Mouse (Mus musculus) mesoderm, embryonic 11.5 days (tissue): ENCODE results near the gene Rasgef1b.

Experiments used
- DNase-seq: peaks from one replicate; pipeline ENCODE4 v3.0.0-alpha.2; 2012; ENCODE audit warnings: low read depth, low spot score

Rasgef1b gene

GRCm38 (mm10) chr5:99602244-99603023, 126.4 kb downstream of the Rasgef1b start:
- DNase-seq: no peak

GRCm38 (mm10) chr5:99599376-99599775, 129.5 kb downstream of the Rasgef1b start:
- DNase-seq: no peak

GRCm38 (mm10) chr5:99598470-99599110, 130.3 kb downstream of the Rasgef1b start:
- DNase-seq: no peak

- no peak for DNase-seq
Measured at GRCm38 (mm10) chr5:99597701-99598100, 131.2 kb downstream of the Rasgef1b start.

- DNase-seq: no peak
Measured at GRCm38 (mm10) chr5:99591348-99591747, 137.5 kb downstream of the Rasgef1b start.

GRCm38 (mm10) chr5:99590539-99590938, 138.3 kb downstream of the Rasgef1b start:
- DNase-seq: no peak

GRCm38 (mm10) chr5:99587994-99588393, 140.9 kb downstream of the Rasgef1b start:
- no peak for DNase-seq

- DNase-seq: no peak
Measured at GRCm38 (mm10) chr5:99587589-99587988, 141.3 kb downstream of the Rasgef1b start.

- DNase-seq: no peak
Measured at GRCm38 (mm10) chr5:99586287-99586686, 142.6 kb downstream of the Rasgef1b start.

- DNase-seq: no peak
Measured at GRCm38 (mm10) chr5:99585166-99585898, 143.5 kb downstream of the Rasgef1b start.

GRCm38 (mm10) chr5:99584266-99584665, 144.6 kb downstream of the Rasgef1b start:
- DNase-seq: no peak

GRCm38 (mm10) chr5:99582055-99582454, 146.8 kb downstream of the Rasgef1b start:
- no peak for DNase-seq

- DNase-seq: peak; percentile 61
Measured at GRCm38 (mm10) chr5:99578692-99579091, 150.2 kb downstream of the Rasgef1b start.

GRCm38 (mm10) chr5:99575897-99576296, 153.0 kb downstream of the Rasgef1b start:
- no peak for DNase-seq

GRCm38 (mm10) chr5:99564501-99565323, 164.2 kb downstream of the Rasgef1b start:
- DNase-seq: no peak

GRCm38 (mm10) chr5:99562096-99562495, 166.8 kb downstream of the Rasgef1b start:
- no peak for DNase-seq

- DNase-seq: peak; percentile 55
Measured at GRCm38 (mm10) chr5:99559814-99560213, 169.1 kb downstream of the Rasgef1b start.

- DNase-seq: peak; percentile 31
Measured at GRCm38 (mm10) chr5:99558231-99558630, 170.6 kb downstream of the Rasgef1b start.

- peak; percentile 32 for DNase-seq
Measured at GRCm38 (mm10) chr5:99552645-99553044, 176.2 kb downstream of the Rasgef1b start.

- DNase-seq: no peak
Measured at GRCm38 (mm10) chr5:99544664-99545494, 184.0 kb downstream of the Rasgef1b start.
